Mouse (Mus musculus): ENCODE results near the gene Pdgfra. TPM values are rescaled to one million over a fixed set of nuclear protein-coding genes. Genes with fewer than 3 reads are reported as not detected.
A peak's percentile ranks its signal among the peaks of the same experiment; 100 is the strongest.

Pdgfra gene
- polyA plus RNA-seq, 1 experiment from 2014 or later: 26.5 TPM

- WGBS: 75% methylated on average over 12 of the region's 12 CpGs
- Histone ChIP-seq H3K27ac (ENCODE audit: low read depth, low read length) (no peak overlapping the region), H3K9me3 (ENCODE audit: control insufficient read depth, low read length) (no peaks in the 10 kb centered on the region), H3K4me1 (replicated peaks; ENCODE audit: control insufficient read depth, insufficient read depth, low read length) (no peaks in the 10 kb centered on the region), H3K36me3 (ENCODE audit: control insufficient read depth, insufficient read depth, low read length) (no peaks in the 10 kb centered on the region), H3K4me2 (replicated peaks; ENCODE audit: low read depth, low read length) (no peak overlapping the region), H3K27me3 (ENCODE audit: control insufficient read depth, insufficient read depth, low read length) (no peaks in the 10 kb centered on the region), H3K4me3 (ENCODE audit: low read depth, low read length) (no peak overlapping the region), H3K9ac (ENCODE audit: low read depth, low read length) (no peak overlapping the region)
- ATAC-seq (ENCODE audit: low FRiP score): no peak
- no peak for DNase-seq (ENCODE audit: low spot score)
Measured at GRCm38 (mm10) chr5:75160530-75161170, 8.6 kb downstream of the Pdgfra start.

DNA sequence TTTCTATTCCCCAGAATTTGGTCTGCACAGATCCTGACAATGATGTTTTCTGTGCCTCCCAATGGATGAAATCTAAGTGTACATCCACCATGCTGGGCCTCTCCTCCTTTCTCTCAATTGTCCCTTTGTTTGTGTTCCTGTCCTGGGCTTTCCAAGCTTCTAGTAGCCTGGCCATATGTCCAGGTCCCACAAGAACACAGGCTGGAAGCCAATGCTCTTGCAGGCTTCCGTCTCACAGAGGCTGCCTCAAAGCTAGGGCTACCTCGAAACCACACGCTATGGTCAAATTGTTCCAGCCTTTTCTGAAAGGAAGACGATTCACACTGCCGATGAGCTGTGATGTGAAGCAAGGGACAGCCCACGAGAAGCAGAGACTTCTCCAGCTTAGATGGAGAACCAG lies 9.5 kb downstream of the Pdgfra start:
- Histone ChIP-seq H3K4me3 (ENCODE audit: low read depth, low read length) (no peak overlapping the region), H3K4me2 (replicated peaks; ENCODE audit: low read depth, low read length) (no peak overlapping the region), H3K36me3 (ENCODE audit: control insufficient read depth, insufficient read depth, low read length) (no peaks in the 10 kb centered on the region), H3K9me3 (ENCODE audit: control insufficient read depth, low read length) (no peaks in the 10 kb centered on the region), H3K9ac (ENCODE audit: low read depth, low read length) (no peak overlapping the region), H3K27me3 (ENCODE audit: control insufficient read depth, insufficient read depth, low read length) (no peaks in the 10 kb centered on the region), H3K4me1 (replicated peaks; ENCODE audit: control insufficient read depth, insufficient read depth, low read length) (no peaks in the 10 kb centered on the region), H3K27ac (ENCODE audit: low read depth, low read length) (no peak overlapping the region)
- ATAC-seq (ENCODE audit: low FRiP score) (no peak), DNase-seq (ENCODE audit: low spot score) (no peak)
- 84% methylated on average over 6 of the region's 6 CpGs for WGBS

DNA sequence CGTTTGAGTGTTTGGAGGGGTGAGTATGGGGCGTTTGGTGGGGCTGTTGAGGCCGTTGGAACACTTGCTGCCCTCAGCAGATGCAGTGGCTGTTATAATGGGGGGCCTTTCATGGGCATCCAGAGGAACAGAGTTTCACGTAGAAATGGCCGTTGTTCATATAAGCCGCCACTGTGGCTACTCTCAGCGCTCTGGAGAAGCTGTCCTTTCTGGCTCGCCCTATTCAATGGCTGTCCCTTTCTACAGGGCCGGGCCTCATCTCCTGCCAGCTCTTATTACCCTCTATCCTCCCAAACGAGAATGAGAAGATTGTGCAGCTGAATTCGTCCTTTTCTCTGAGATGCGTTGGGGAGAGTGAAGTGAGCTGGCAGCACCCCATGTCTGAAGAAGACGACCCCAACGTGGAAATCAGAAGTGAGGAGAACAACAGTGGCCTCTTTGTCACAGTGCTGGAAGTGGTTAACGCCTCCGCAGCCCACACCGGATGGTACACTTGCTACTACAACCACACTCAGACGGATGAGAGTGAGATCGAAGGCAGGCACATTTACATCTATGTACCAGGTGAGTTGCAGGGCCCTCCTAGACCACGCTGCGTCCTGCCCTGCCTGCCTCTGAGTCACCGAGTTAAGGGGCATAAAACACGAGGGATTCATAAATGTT lies 11.3 kb downstream of the Pdgfra start:
- ATAC-seq (ENCODE audit: low FRiP score): no peak
- Histone ChIP-seq H3K27me3 (ENCODE audit: control insufficient read depth, insufficient read depth, low read length) (no peaks in the 10 kb centered on the region), H3K4me1 (replicated peaks; ENCODE audit: control insufficient read depth, insufficient read depth, low read length) (no peaks in the 10 kb centered on the region), H3K4me2 (replicated peaks; ENCODE audit: low read depth, low read length) (no peak overlapping the region), H3K9ac (ENCODE audit: low read depth, low read length) (no peak overlapping the region), H3K9me3 (ENCODE audit: control insufficient read depth, low read length) (no peaks in the 10 kb centered on the region), H3K4me3 (ENCODE audit: low read depth, low read length) (no peak overlapping the region), H3K27ac (ENCODE audit: low read depth, low read length) (no peak overlapping the region), H3K36me3 (ENCODE audit: control insufficient read depth, insufficient read depth, low read length) (no peaks in the 10 kb centered on the region)
- no peak for DNase-seq (ENCODE audit: low spot score)
- 85% methylated on average over 23 of the region's 23 CpGs for WGBS

- ATAC-seq (ENCODE audit: low FRiP score) (no peak), DNase-seq (ENCODE audit: low spot score) (peak; percentile 30)
- 83% methylated on average over 4 of the region's 4 CpGs for WGBS
- Histone ChIP-seq H3K9ac (ENCODE audit: low read depth, low read length) (no peak overlapping the region), H3K4me2 (replicated peaks; ENCODE audit: low read depth, low read length) (no peak overlapping the region), H3K27ac (ENCODE audit: low read depth, low read length) (no peak overlapping the region), H3K4me1 (replicated peaks; ENCODE audit: control insufficient read depth, insufficient read depth, low read length) (no peaks in the 10 kb centered on the region), H3K27me3 (ENCODE audit: control insufficient read depth, insufficient read depth, low read length) (no peaks in the 10 kb centered on the region), H3K9me3 (ENCODE audit: control insufficient read depth, low read length) (no peaks in the 10 kb centered on the region), H3K36me3 (ENCODE audit: control insufficient read depth, insufficient read depth, low read length) (no peaks in the 10 kb centered on the region), H3K4me3 (ENCODE audit: low read depth, low read length) (no peak overlapping the region)
Measured at GRCm38 (mm10) chr5:75164688-75165087, 12.6 kb downstream of the Pdgfra start.

DNA sequence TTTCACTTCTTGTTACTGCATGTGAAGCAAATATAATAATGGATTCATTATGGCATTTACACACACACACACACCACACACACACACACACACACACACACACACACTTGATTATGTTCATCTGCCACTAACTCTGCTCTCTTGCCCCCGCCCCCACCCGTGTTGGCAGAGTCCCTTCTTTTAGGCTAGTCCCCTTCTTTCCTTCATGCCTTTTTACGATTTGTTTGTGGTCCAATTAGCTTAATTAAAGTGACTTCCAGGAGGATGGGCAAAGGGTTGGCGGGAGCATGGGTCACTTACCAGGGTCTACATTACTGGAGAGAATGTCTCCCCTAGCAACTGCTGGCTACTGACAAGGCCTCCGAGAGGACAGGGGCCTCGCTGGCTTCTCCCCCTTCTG lies 17.7 kb downstream of the Pdgfra start:
- Histone ChIP-seq H3K4me1 (replicated peaks; ENCODE audit: control insufficient read depth, insufficient read depth, low read length) (no peaks in the 10 kb centered on the region), H3K27ac (ENCODE audit: low read depth, low read length) (no peak overlapping the region), H3K27me3 (ENCODE audit: control insufficient read depth, insufficient read depth, low read length) (no peaks in the 10 kb centered on the region), H3K9ac (ENCODE audit: low read depth, low read length) (no peak overlapping the region), H3K4me2 (replicated peaks; ENCODE audit: low read depth, low read length) (no peak overlapping the region), H3K9me3 (ENCODE audit: control insufficient read depth, low read length) (no peaks in the 10 kb centered on the region), H3K4me3 (ENCODE audit: low read depth, low read length) (no peak overlapping the region), H3K36me3 (ENCODE audit: control insufficient read depth, insufficient read depth, low read length) (no peaks in the 10 kb centered on the region)
- no peak for ATAC-seq (ENCODE audit: low FRiP score)
- DNase-seq (ENCODE audit: low spot score): no peak
- WGBS: 70% methylated on average over 6 of the region's 6 CpGs

- no peak for ATAC-seq (ENCODE audit: low FRiP score)
- Histone ChIP-seq H3K9ac (ENCODE audit: low read depth, low read length) (no peak overlapping the region), H3K27ac (ENCODE audit: low read depth, low read length) (no peak overlapping the region), H3K27me3 (ENCODE audit: control insufficient read depth, insufficient read depth, low read length) (no peaks in the 10 kb centered on the region), H3K9me3 (ENCODE audit: control insufficient read depth, low read length) (no peaks in the 10 kb centered on the region), H3K4me3 (ENCODE audit: low read depth, low read length) (no peak overlapping the region), H3K36me3 (ENCODE audit: control insufficient read depth, insufficient read depth, low read length) (no peaks in the 10 kb centered on the region), H3K4me1 (replicated peaks; ENCODE audit: control insufficient read depth, insufficient read depth, low read length) (no peaks in the 10 kb centered on the region), H3K4me2 (replicated peaks; ENCODE audit: low read depth, low read length) (no peak overlapping the region)
- WGBS: 90% methylated on average over 10 of the region's 10 CpGs
- DNase-seq (ENCODE audit: low spot score): no peak
Measured at GRCm38 (mm10) chr5:75171859-75172258, 19.8 kb downstream of the Pdgfra start.

GRCm38 (mm10) chr5:75179249-75179648 lies 27.2 kb downstream of the Pdgfra start:
- ATAC-seq (ENCODE audit: low FRiP score) (no peak), DNase-seq (ENCODE audit: low spot score) (no peak)
- Histone ChIP-seq H3K27me3 (ENCODE audit: control insufficient read depth, insufficient read depth, low read length) (no peaks in the 10 kb centered on the region), H3K4me3 (ENCODE audit: low read depth, low read length) (no peak overlapping the region), H3K4me2 (replicated peaks; ENCODE audit: low read depth, low read length) (no peak overlapping the region), H3K9me3 (ENCODE audit: control insufficient read depth, low read length) (no peaks in the 10 kb centered on the region), H3K9ac (ENCODE audit: low read depth, low read length) (no peak overlapping the region), H3K27ac (ENCODE audit: low read depth, low read length) (no peak overlapping the region), H3K4me1 (replicated peaks; ENCODE audit: control insufficient read depth, insufficient read depth, low read length) (no peaks in the 10 kb centered on the region), H3K36me3 (ENCODE audit: control insufficient read depth, insufficient read depth, low read length) (no peaks in the 10 kb centered on the region)
- WGBS: 86% methylated on average over 10 of the region's 10 CpGs

GRCm38 (mm10) chr5:75179726-75180290 lies 27.7 kb downstream of the Pdgfra start:
- no peak for ATAC-seq (ENCODE audit: low FRiP score)
- H3K4me3 ChIP-seq (ENCODE audit: low read depth, low read length): no peak overlapping the region
- no peaks in the 10 kb centered on the region for H3K9me3 ChIP-seq (ENCODE audit: control insufficient read depth, low read length)
- H3K27ac ChIP-seq (ENCODE audit: low read depth, low read length): no peak overlapping the region
- H3K36me3 ChIP-seq (ENCODE audit: control insufficient read depth, insufficient read depth, low read length): no peaks in the 10 kb centered on the region
- no peaks in the 10 kb centered on the region for H3K27me3 ChIP-seq (ENCODE audit: control insufficient read depth, insufficient read depth, low read length)
- 91% methylated on average over 12 of the region's 12 CpGs for WGBS
- no peak overlapping the region for H3K9ac ChIP-seq (ENCODE audit: low read depth, low read length)
- no peak for DNase-seq (ENCODE audit: low spot score)
- no peaks in the 10 kb centered on the region for H3K4me1 ChIP-seq (replicated peaks; ENCODE audit: control insufficient read depth, insufficient read depth, low read length)
- no peak overlapping the region for H3K4me2 ChIP-seq (replicated peaks; ENCODE audit: low read depth, low read length)

- no peak for ATAC-seq (ENCODE audit: low FRiP score)
- WGBS: 90% methylated on average over 6 of the region's 6 CpGs
- no peaks in the 10 kb centered on the region for H3K36me3 ChIP-seq (ENCODE audit: control insufficient read depth, insufficient read depth, low read length)
Measured at GRCm38 (mm10) chr5:75183653-75184052, 31.6 kb downstream of the Pdgfra start.

More at GRCm38 (mm10) chr5:75183653-75184052, 31.6 kb downstream of the Pdgfra start:
- no peak overlapping the region for H3K4me3 ChIP-seq (ENCODE audit: low read depth, low read length)
- no peak overlapping the region for H3K9ac ChIP-seq (ENCODE audit: low read depth, low read length)
- H3K4me2 ChIP-seq (replicated peaks; ENCODE audit: low read depth, low read length): no peak overlapping the region
- no peaks in the 10 kb centered on the region for H3K4me1 ChIP-seq (replicated peaks; ENCODE audit: control insufficient read depth, insufficient read depth, low read length)
- DNase-seq (ENCODE audit: low spot score): no peak
- no peak overlapping the region for H3K27ac ChIP-seq (ENCODE audit: low read depth, low read length)
- H3K27me3 ChIP-seq (ENCODE audit: control insufficient read depth, insufficient read depth, low read length): no peaks in the 10 kb centered on the region
- no peaks in the 10 kb centered on the region for H3K9me3 ChIP-seq (ENCODE audit: control insufficient read depth, low read length)
